Mouse (Mus musculus): ENCODE measurements around the gene Pla1a. TPM values are rescaled to one million over a fixed set of nuclear protein-coding genes. Genes with fewer than 3 reads are reported as not detected.

Pla1a gene
- polyA plus RNA-seq, 1 experiment from 2014 or later = 0.31 TPM

- no peak overlapping the region for H3K27ac ChIP-seq (ENCODE audit: low read length)
- ATAC-seq (ENCODE audit: low read depth) = no peak
- 76% methylated on average over 7 of the region's 7 CpGs for WGBS
Measured at GRCm38 (mm10) chr16:38414953-38415352, 18.0 kb downstream of the Pla1a start.

GRCm38 (mm10) chr16:38408416-38408815 lies 24.5 kb downstream of the Pla1a start:
- H3K4me3 ChIP-seq (ENCODE audit: low read length) = no peak overlapping the region
- H3K4me1 ChIP-seq (replicated peaks; ENCODE audit: control insufficient read depth, insufficient read depth, low read length) = no peaks in the 10 kb centered on the region
- no peak for ATAC-seq (ENCODE audit: low read depth)
- no peak overlapping the region for H3K27ac ChIP-seq (ENCODE audit: low read length)
- no peak overlapping the region for H3K4me2 ChIP-seq (ENCODE audit: low read depth, low read length)
- H3K27me3 ChIP-seq (ENCODE audit: control insufficient read depth, insufficient read depth, low read depth, low read length) = no peaks in the 10 kb centered on the region
- H3K9me3 ChIP-seq (ENCODE audit: control insufficient read depth, low read length) = no peaks in the 10 kb centered on the region
- WGBS = 93% methylated on average over 7 of the region's 8 CpGs
- H3K36me3 ChIP-seq (ENCODE audit: control insufficient read depth, insufficient read depth, low read length) = no peaks in the 10 kb centered on the region
- H3K9ac ChIP-seq (ENCODE audit: low read length) = no peak overlapping the region

More at GRCm38 (mm10) chr16:38414953-38415352, 18.0 kb downstream of the Pla1a start:
- Histone ChIP-seq H3K9ac (ENCODE audit: low read length) (no peak overlapping the region), H3K9me3 (ENCODE audit: control insufficient read depth, low read length) (no peaks in the 10 kb centered on the region), H3K4me2 (ENCODE audit: low read depth, low read length) (no peak overlapping the region), H3K36me3 (ENCODE audit: control insufficient read depth, insufficient read depth, low read length) (no peaks in the 10 kb centered on the region), H3K27me3 (ENCODE audit: control insufficient read depth, insufficient read depth, low read depth, low read length) (no peaks in the 10 kb centered on the region), H3K4me1 (replicated peaks; ENCODE audit: control insufficient read depth, insufficient read depth, low read length) (no peaks in the 10 kb centered on the region), H3K4me3 (ENCODE audit: low read length) (no peak overlapping the region)

GRCm38 (mm10) chr16:38407584-38407983 lies 25.4 kb downstream of the Pla1a start:
- ATAC-seq (ENCODE audit: low read depth) = no peak
- Histone ChIP-seq H3K27me3 (ENCODE audit: control insufficient read depth, insufficient read depth, low read depth, low read length) (no peaks in the 10 kb centered on the region), H3K4me1 (replicated peaks; ENCODE audit: control insufficient read depth, insufficient read depth, low read length) (no peaks in the 10 kb centered on the region), H3K4me2 (ENCODE audit: low read depth, low read length) (no peak overlapping the region), H3K36me3 (ENCODE audit: control insufficient read depth, insufficient read depth, low read length) (no peaks in the 10 kb centered on the region), H3K9ac (ENCODE audit: low read length) (no peak overlapping the region), H3K4me3 (ENCODE audit: low read length) (no peak overlapping the region), H3K27ac (ENCODE audit: low read length) (no peak overlapping the region), H3K9me3 (ENCODE audit: control insufficient read depth, low read length) (no peaks in the 10 kb centered on the region)
- 36% methylated on average over 5 of the region's 5 CpGs for WGBS

- Histone ChIP-seq H3K36me3 (ENCODE audit: control insufficient read depth, insufficient read depth, low read length) (no peaks in the 10 kb centered on the region), H3K4me2 (ENCODE audit: low read depth, low read length) (no peak overlapping the region), H3K9ac (ENCODE audit: low read length) (no peak overlapping the region), H3K9me3 (ENCODE audit: control insufficient read depth, low read length) (no peaks in the 10 kb centered on the region), H3K27me3 (ENCODE audit: control insufficient read depth, insufficient read depth, low read depth, low read length) (no peaks in the 10 kb centered on the region), H3K27ac (ENCODE audit: low read length) (no peak overlapping the region), H3K4me1 (replicated peaks; ENCODE audit: control insufficient read depth, insufficient read depth, low read length) (no peaks in the 10 kb centered on the region), H3K4me3 (ENCODE audit: low read length) (no peak overlapping the region)
- WGBS = 65% methylated on average over 6 of the region's 6 CpGs
- no peak for ATAC-seq (ENCODE audit: low read depth)
Measured at GRCm38 (mm10) chr16:38406708-38407107, 26.2 kb downstream of the Pla1a start.

- ATAC-seq (ENCODE audit: low read depth) = no peak
- 60% methylated on average over 5 of the region's 5 CpGs for WGBS
- H3K9me3 ChIP-seq (ENCODE audit: control insufficient read depth, low read length) = no peaks in the 10 kb centered on the region
Measured at GRCm38 (mm10) chr16:38406293-38406692, 26.7 kb downstream of the Pla1a start.

GRCm38 (mm10) chr16:38403639-38404038 lies 29.3 kb downstream of the Pla1a start:
- Histone ChIP-seq H3K9me3 (ENCODE audit: control insufficient read depth, low read length) (no peaks in the 10 kb centered on the region), H3K4me2 (ENCODE audit: low read depth, low read length) (no peak overlapping the region), H3K36me3 (ENCODE audit: control insufficient read depth, insufficient read depth, low read length) (no peaks in the 10 kb centered on the region), H3K9ac (ENCODE audit: low read length) (no peak overlapping the region), H3K4me3 (ENCODE audit: low read length) (no peak overlapping the region), H3K4me1 (replicated peaks; ENCODE audit: control insufficient read depth, insufficient read depth, low read length) (peaks cover 5% of the 10 kb centered on the region), H3K27me3 (ENCODE audit: control insufficient read depth, insufficient read depth, low read depth, low read length) (no peaks in the 10 kb centered on the region), H3K27ac (ENCODE audit: low read length) (no peak overlapping the region)
- WGBS = 85% methylated on average over 7 of the region's 7 CpGs
- ATAC-seq (ENCODE audit: low read depth) = no peak

More at GRCm38 (mm10) chr16:38406293-38406692, 26.7 kb downstream of the Pla1a start:
- Histone ChIP-seq H3K4me1 (replicated peaks; ENCODE audit: control insufficient read depth, insufficient read depth, low read length) (no peaks in the 10 kb centered on the region), H3K4me2 (ENCODE audit: low read depth, low read length) (no peak overlapping the region), H3K4me3 (ENCODE audit: low read length) (no peak overlapping the region), H3K27ac (ENCODE audit: low read length) (no peak overlapping the region), H3K36me3 (ENCODE audit: control insufficient read depth, insufficient read depth, low read length) (no peaks in the 10 kb centered on the region), H3K27me3 (ENCODE audit: control insufficient read depth, insufficient read depth, low read depth, low read length) (no peaks in the 10 kb centered on the region), H3K9ac (ENCODE audit: low read length) (no peak overlapping the region)

GRCm38 (mm10) chr16:38401468-38401867 lies 31.5 kb downstream of the Pla1a start:
- no peak overlapping the region for H3K27ac ChIP-seq (ENCODE audit: low read length)
- peaks cover 8% of the 10 kb centered on the region for H3K4me1 ChIP-seq (replicated peaks; ENCODE audit: control insufficient read depth, insufficient read depth, low read length)

GRCm38 (mm10) chr16:38400311-38400960 lies 32.5 kb downstream of the Pla1a start:
- peaks cover 11% of the 10 kb centered on the region for H3K4me1 ChIP-seq (replicated peaks; ENCODE audit: control insufficient read depth, insufficient read depth, low read length)
- H3K27ac ChIP-seq (ENCODE audit: low read length) = no peak overlapping the region
- no peak for ATAC-seq (ENCODE audit: low read depth)
- no peaks in the 10 kb centered on the region for H3K36me3 ChIP-seq (ENCODE audit: control insufficient read depth, insufficient read depth, low read length)
- H3K9me3 ChIP-seq (ENCODE audit: control insufficient read depth, low read length) = no peaks in the 10 kb centered on the region
- peak overlapping the region; percentile 47 for H3K9ac ChIP-seq (ENCODE audit: low read length)
- H3K4me3 ChIP-seq (ENCODE audit: low read length) = peak overlapping the region; percentile 23
- H3K4me2 ChIP-seq (ENCODE audit: low read depth, low read length) = peak overlapping the region; percentile 53
- H3K27me3 ChIP-seq (ENCODE audit: control insufficient read depth, insufficient read depth, low read depth, low read length) = no peaks in the 10 kb centered on the region
- WGBS = 69% methylated on average over 9 of the region's 9 CpGs

More at GRCm38 (mm10) chr16:38401468-38401867, 31.5 kb downstream of the Pla1a start:
- ATAC-seq (ENCODE audit: low read depth) = no peak
- Histone ChIP-seq H3K36me3 (ENCODE audit: control insufficient read depth, insufficient read depth, low read length) (no peaks in the 10 kb centered on the region), H3K9ac (ENCODE audit: low read length) (no peak overlapping the region), H3K27me3 (ENCODE audit: control insufficient read depth, insufficient read depth, low read depth, low read length) (no peaks in the 10 kb centered on the region), H3K4me2 (ENCODE audit: low read depth, low read length) (no peak overlapping the region), H3K4me3 (ENCODE audit: low read length) (no peak overlapping the region), H3K9me3 (ENCODE audit: control insufficient read depth, low read length) (no peaks in the 10 kb centered on the region)
- WGBS = 72% methylated on average over 6 of the region's 6 CpGs

- WGBS = 19% methylated on average over 17 of the region's 17 CpGs
Measured at GRCm38 (mm10) chr16:38399531-38400231, 33.3 kb downstream of the Pla1a start.

More at GRCm38 (mm10) chr16:38399531-38400231, 33.3 kb downstream of the Pla1a start:
- peaks cover 11% of the 10 kb centered on the region for H3K4me1 ChIP-seq (replicated peaks; ENCODE audit: control insufficient read depth, insufficient read depth, low read length)
- H3K9me3 ChIP-seq (ENCODE audit: control insufficient read depth, low read length) = no peaks in the 10 kb centered on the region
- peak overlapping the region; percentile 47 for H3K9ac ChIP-seq (ENCODE audit: low read length)
- peak; percentile 88 for ATAC-seq (ENCODE audit: low read depth)
- peak overlapping the region; percentile 53 for H3K4me2 ChIP-seq (ENCODE audit: low read depth, low read length)
- no peaks in the 10 kb centered on the region for H3K36me3 ChIP-seq (ENCODE audit: control insufficient read depth, insufficient read depth, low read length)
- H3K27me3 ChIP-seq (ENCODE audit: control insufficient read depth, insufficient read depth, low read depth, low read length) = no peaks in the 10 kb centered on the region
- peak overlapping the region; percentile 23 for H3K4me3 ChIP-seq (ENCODE audit: low read length)
- peak overlapping the region; percentile 32; the same call in 1 of the 2 replicates for H3K27ac ChIP-seq (ENCODE audit: low read length)
